Mouse (Mus musculus): ENCODE measurements around the gene Nkx3-2. TPM values are rescaled to one million over a fixed set of nuclear protein-coding genes. Genes with fewer than 3 reads are reported as not detected.

Gene Nkx3-2
- total and polyA plus RNA-seq, 2 experiments from 2014 or later: not detected

DNA sequence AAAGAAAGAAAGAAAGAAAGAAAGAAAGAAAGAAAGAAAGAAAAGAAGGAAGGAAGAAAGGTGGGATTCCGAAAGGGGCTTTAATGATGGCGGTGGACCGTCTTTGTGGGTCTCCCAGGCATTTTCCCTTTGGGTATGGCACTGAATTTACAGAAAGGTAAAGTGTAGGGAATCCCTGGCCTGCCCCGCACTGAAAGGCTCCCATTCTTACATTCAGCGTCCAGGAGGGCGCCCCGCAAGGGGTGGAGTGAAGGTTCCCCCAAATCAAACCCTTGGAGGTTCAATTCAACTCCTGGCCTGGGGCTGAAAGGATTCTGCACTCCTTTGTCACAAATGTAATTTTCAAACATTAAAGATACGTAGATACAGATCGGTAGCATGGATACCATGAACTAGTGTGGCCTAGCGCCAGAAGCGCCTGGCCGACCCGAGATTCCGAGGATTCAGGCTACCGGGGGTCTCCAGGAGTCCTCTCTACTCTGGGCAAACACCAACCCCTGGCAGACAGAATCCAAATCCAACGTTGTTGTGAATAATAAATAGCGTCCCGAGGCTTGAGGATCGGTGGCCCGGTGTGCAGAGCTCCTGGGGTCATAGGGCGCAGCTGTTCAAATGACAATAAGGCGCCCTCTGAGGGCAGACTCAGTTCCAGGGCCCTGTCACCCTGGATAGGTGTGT is 3.3 kb downstream of the Nkx3-2 start:
- Histone ChIP-seq H3K27ac (ENCODE audit: low read depth, low read length) (no peak overlapping the region), H3K4me2 (ENCODE audit: low read depth, low read length, poor library complexity, severe bottlenecking) (no peak overlapping the region), H3K9ac (replicated peaks; ENCODE audit: low read length, poor library complexity, severe bottlenecking) (no peak overlapping the region), H3K4me1 (ENCODE audit: insufficient read depth, low read length) (peaks cover 8% of the 10 kb centered on the region; the same call in 1 of the 2 replicates), H3K27me3 (ENCODE audit: insufficient read depth, low read length) (peaks cover 88% of the 10 kb centered on the region), H3K4me3 (ENCODE audit: low read depth, low read length) (no peak overlapping the region), H3K36me3 (ENCODE audit: insufficient read depth, low read length) (no peaks in the 10 kb centered on the region), H3K9me3 (ENCODE audit: low read length) (no peaks in the 10 kb centered on the region)
- no peak for TF ChIP-seq CTCF (IDR thresholded peaks at IDR 0.05)
- 4% methylated on average over 22 of the region's 22 CpGs for WGBS
- ATAC-seq (ENCODE audit: low FRiP score) (no peak), DNase-seq (ENCODE audit: low spot score) (no peak)

DNA sequence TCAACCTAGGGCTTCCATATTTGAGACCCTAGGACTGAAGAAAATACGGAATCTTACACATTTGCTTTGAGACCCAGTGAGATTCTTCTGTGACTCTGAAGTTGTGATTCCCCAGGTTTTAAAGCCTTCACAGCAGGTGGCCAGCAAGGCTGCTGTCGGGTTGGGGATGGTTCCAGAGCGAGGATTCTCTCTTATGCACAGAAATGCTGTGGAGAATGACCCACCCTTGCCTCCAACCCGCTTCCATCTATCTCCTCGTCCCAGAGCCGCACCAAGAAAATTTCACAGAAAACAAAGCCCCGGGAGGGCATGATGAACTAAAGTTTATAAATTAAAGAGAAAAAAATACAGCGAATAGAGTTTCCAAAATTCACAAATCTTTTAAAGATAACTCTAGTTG is 4.2 kb downstream of the Nkx3-2 start:
- 6% methylated on average over 8 of the region's 8 CpGs for WGBS
- H3K27me3 ChIP-seq (ENCODE audit: insufficient read depth, low read length): peaks cover 89% of the 10 kb centered on the region

DNA sequence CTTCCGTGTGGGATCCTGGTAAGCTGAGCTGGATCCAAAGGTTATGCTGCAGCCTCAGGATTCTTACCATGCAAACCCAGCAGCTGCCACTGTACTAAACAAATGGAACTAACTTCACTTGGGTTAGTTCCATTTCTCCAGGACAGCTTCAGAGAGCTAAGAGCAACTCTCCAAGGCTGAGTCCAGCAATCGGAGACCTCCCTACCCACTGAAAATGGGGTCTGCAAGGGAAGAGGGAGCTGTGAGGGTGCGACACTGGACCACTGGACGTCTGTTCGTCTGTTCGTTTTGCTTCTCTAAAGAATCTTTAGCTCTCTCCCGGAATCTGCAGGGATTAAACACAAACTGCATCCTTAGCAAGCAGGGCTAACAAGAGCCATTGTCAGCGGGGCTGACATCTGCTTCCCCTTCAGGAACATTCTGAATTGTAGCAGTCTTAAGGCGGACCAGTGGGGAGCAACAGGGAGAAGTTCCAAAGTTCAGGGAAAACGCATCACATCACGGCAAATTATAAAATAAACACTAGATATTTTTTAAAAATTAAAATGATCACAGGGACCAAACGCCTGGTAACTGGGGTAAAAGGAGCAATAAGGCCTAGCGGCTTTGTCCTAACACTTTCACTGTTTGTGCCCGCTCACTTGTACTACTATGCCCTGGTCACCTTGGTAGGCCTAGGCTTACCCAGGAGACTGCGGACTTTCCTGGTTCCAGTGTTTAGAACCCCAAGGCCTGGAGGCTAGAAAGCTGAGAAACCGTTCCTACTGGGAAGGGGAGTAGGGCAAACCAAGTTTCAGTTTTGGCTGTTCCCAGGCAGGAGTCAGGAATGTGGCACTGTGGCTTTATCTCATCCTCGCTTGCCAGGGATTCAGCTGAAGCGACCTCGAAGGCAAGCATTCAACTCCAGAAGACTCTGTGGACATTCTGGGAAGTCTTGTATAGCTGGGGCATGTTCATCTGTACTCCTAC is 5.3 kb downstream of the Nkx3-2 start:
- 10% methylated on average over 19 of the region's 19 CpGs for WGBS
- H3K4me1 ChIP-seq (ENCODE audit: insufficient read depth, low read length): peaks cover 8% of the 10 kb centered on the region; the same call in 1 of the 2 replicates
- no peak overlapping the region for H3K4me3 ChIP-seq (ENCODE audit: low read depth, low read length)
- H3K9ac ChIP-seq (replicated peaks; ENCODE audit: low read length, poor library complexity, severe bottlenecking): no peak overlapping the region
- H3K9me3 ChIP-seq (ENCODE audit: low read length): no peaks in the 10 kb centered on the region
- no peak overlapping the region for H3K4me2 ChIP-seq (ENCODE audit: low read depth, low read length, poor library complexity, severe bottlenecking)
- ATAC-seq (ENCODE audit: low FRiP score) (no peak), DNase-seq (ENCODE audit: low spot score) (no peak)
- H3K36me3 ChIP-seq (ENCODE audit: insufficient read depth, low read length): no peaks in the 10 kb centered on the region
- no peak overlapping the region for H3K27ac ChIP-seq (ENCODE audit: low read depth, low read length)
- no peak for TF ChIP-seq CTCF (IDR thresholded peaks at IDR 0.05)
- peaks cover 86% of the 10 kb centered on the region for H3K27me3 ChIP-seq (ENCODE audit: insufficient read depth, low read length)

More for the DNA sequence above, 4.2 kb downstream of the Nkx3-2 start:
- Histone ChIP-seq H3K36me3 (ENCODE audit: insufficient read depth, low read length) (no peaks in the 10 kb centered on the region), H3K4me2 (ENCODE audit: low read depth, low read length, poor library complexity, severe bottlenecking) (no peak overlapping the region), H3K4me1 (ENCODE audit: insufficient read depth, low read length) (peaks cover 8% of the 10 kb centered on the region; the same call in 1 of the 2 replicates), H3K9me3 (ENCODE audit: low read length) (no peaks in the 10 kb centered on the region), H3K9ac (replicated peaks; ENCODE audit: low read length, poor library complexity, severe bottlenecking) (no peak overlapping the region), H3K27ac (ENCODE audit: low read depth, low read length) (no peak overlapping the region), H3K4me3 (ENCODE audit: low read depth, low read length) (no peak overlapping the region)
- ATAC-seq (ENCODE audit: low FRiP score) (no peak), DNase-seq (ENCODE audit: low spot score) (no peak)
- no peak for TF ChIP-seq CTCF (IDR thresholded peaks at IDR 0.05)

DNA sequence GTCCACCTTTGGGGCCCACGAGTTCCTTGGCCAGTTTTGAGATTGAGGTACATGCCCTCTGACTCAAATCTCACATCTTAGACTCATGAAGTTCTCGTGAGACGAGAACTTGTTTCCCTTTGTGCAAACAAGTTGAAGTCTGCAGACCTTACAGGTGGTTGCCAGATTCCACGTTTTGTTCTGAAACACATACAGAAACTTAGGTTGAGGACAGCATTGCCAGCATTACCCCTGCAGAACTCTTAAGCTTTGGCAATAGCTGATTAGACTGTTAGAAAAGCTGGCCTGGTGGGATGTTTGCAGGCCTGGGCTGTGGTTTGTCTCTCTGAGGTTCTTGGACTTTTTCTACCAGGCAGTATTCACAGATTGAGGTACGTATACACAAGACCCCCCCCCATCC is 7.0 kb downstream of the Nkx3-2 start:
- Histone ChIP-seq H3K36me3 (ENCODE audit: insufficient read depth, low read length) (no peaks in the 10 kb centered on the region), H3K9ac (replicated peaks; ENCODE audit: low read length, poor library complexity, severe bottlenecking) (no peak overlapping the region), H3K4me2 (ENCODE audit: low read depth, low read length, poor library complexity, severe bottlenecking) (no peak overlapping the region), H3K27me3 (ENCODE audit: insufficient read depth, low read length) (peaks cover 86% of the 10 kb centered on the region), H3K4me1 (ENCODE audit: insufficient read depth, low read length) (peaks cover 5% of the 10 kb centered on the region; the same call in 1 of the 2 replicates), H3K27ac (ENCODE audit: low read depth, low read length) (no peak overlapping the region), H3K4me3 (ENCODE audit: low read depth, low read length) (no peak overlapping the region), H3K9me3 (ENCODE audit: low read length) (no peaks in the 10 kb centered on the region)
- 9% methylated on average over 5 of the region's 5 CpGs for WGBS
- ATAC-seq (ENCODE audit: low FRiP score): no peak
- TF ChIP-seq CTCF (IDR thresholded peaks at IDR 0.05): no peak
- DNase-seq (ENCODE audit: low spot score): no peak

- no peaks in the 10 kb centered on the region for H3K4me1 ChIP-seq (ENCODE audit: insufficient read depth, low read length)
- H3K9me3 ChIP-seq (ENCODE audit: low read length): no peaks in the 10 kb centered on the region
- 2% methylated on average over 4 of the region's 4 CpGs for WGBS
- DNase-seq (ENCODE audit: low spot score) (no peak), ATAC-seq (ENCODE audit: low FRiP score) (no peak)
- H3K27me3 ChIP-seq (ENCODE audit: insufficient read depth, low read length): peaks cover 87% of the 10 kb centered on the region
- TF ChIP-seq CTCF (IDR thresholded peaks at IDR 0.05): no peak
- no peak overlapping the region for H3K9ac ChIP-seq (replicated peaks; ENCODE audit: low read length, poor library complexity, severe bottlenecking)
- no peak overlapping the region for H3K4me2 ChIP-seq (ENCODE audit: low read depth, low read length, poor library complexity, severe bottlenecking)
- no peak overlapping the region for H3K4me3 ChIP-seq (ENCODE audit: low read depth, low read length)
- no peak overlapping the region for H3K27ac ChIP-seq (ENCODE audit: low read depth, low read length)
- H3K36me3 ChIP-seq (ENCODE audit: insufficient read depth, low read length): no peaks in the 10 kb centered on the region
Observed at GRCm38 (mm10) chr5:41756396-41756795, 7.9 kb downstream of the Nkx3-2 start.
